Mouse (Mus musculus) layer of hippocampus, postnatal 14 days (tissue): Measurements from ENCODE around the gene 2310079G19Rik. TPM values are rescaled to one million over a fixed set of nuclear protein-coding genes. Genes with fewer than 3 reads are reported as not detected.

Experiments used
- DNase-seq, 2 experiments: peaks; one replicate each; pipeline ENCODE4 v3.0.0; 2021 to 2022; ENCODE audit warnings: low spot score in 2 of 2, mixed read lengths in 1 of 2
- long read RNA-seq, 2 experiments: library from polyadenylated mRNA; stranded (forward); transcript quantifications; one replicate each; pipeline ENCODE4 v2.0.0; 2021
- total RNA-seq, 2 experiments: library from RNA; stranded (reverse); gene quantifications; 2 replicates each; pipeline ENCODE4 v1.2.3; 2021

Gene 2310079G19Rik
- total RNA-seq = not detected
- long read RNA-seq, experiment 1 = 0 reads
- long read RNA-seq, experiment 2 = 0 reads

DNA sequence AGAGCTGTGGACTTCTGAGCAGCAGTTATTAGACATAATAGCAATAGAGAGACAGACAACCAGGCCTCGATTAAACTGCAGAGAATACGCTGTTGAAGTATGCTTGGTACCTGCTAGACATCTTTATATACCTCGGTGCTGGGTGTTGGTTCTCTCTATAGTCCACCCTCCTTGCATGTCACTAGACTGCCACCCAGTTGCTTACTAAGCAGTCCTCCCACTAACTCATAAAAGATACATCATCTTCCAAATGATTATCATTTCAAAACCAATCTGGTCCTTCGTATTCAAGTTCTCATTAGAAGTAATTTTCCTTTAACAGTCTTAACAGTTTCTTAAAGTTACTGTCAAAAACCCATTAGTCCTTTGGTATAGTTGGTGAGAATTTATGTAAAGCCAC is at the start of gene 2310079G19Rik:
Gene 2310079G19Rik, minus strand, starts transcription at position 101 of the 400 bp plus-strand sequence.
- no peak for DNase-seq

GRCm38 (mm10) chr16:88671571-88671970 is 44.1 kb upstream of the 2310079G19Rik start, which contains the start of gene Krtap27-1:
Gene Krtap27-1 (minus strand): TSS chr16:88671671.
- DNase-seq = no peak

- DNase-seq = no peak
Measured at GRCm38 (mm10) chr16:88657426-88657825, 30.0 kb upstream of the 2310079G19Rik start.

DNA sequence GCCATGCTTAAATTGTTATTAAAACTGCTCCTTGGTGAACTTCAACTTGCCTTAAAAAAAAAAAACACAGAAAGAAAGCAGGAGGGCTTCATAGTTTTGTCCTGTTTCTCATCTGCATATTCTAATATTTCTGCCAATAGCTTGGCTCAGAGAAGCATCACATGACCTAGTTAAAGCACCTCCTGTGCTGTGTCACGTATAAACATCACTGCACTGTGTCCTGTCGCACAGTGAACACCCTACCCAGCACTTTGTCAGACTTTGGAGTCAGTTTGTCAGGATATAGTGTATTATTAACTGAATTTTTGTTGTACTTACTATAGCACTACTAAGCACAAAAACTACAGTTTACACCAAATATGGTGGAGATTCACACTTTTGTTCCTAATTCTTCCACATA is 24.5 kb upstream of the 2310079G19Rik start:
- no peak for DNase-seq

- DNase-seq = no peak
Measured at GRCm38 (mm10) chr16:88651082-88651481, 23.6 kb upstream of the 2310079G19Rik start.

DNA sequence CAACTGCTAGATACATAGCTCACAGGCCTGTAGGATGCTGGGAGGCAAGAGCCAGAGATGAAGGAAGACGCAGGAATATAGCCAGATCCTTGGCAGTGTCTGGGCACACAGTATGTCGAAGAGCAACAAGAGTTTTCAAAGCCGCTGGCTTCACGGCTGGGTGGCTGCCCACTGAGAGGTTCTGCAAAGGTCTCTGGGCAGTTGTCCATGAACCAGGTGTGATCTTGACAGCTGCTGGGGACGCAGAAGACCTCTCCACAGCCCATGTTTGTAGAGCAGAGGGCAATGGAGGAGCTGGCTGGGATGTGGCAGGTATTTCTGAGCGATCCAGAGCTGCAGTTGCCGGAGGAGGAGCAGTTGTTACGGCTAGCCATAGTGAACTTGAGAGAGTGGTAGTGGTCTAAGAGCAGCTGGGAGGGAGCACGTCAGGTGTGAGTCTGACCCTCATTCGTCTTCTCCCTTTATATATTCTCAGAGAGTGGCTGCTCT is 19.9 kb upstream of the 2310079G19Rik start, which contains the start of gene Krtap26-1:
Gene Krtap26-1, minus strand, starts transcription at position 439 of the 489 bp plus-strand sequence.
- DNase-seq = no peak

- no peak for DNase-seq
Measured at GRCm38 (mm10) chr16:88646366-88647111, 19.1 kb upstream of the 2310079G19Rik start.

DNA sequence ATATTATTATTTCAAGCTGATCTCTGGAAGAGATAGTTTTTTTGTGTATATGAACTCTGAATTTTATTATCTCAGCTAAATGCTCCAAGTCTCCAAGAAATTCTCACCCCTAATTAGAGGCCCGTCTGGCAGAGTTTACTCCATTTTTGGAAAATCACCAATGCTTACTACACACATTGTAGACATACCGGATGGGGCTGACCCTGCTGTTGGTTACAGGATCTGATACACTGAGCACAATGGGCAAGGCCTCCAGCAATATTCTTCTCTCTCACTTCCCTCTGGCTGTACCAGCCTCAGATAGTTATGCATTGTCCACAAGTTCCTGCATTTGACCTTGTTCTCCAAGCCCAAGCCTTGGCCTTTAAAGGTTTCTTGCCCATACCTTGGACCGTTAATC is 12.6 kb upstream of the 2310079G19Rik start:
- DNase-seq = no peak

DNA sequence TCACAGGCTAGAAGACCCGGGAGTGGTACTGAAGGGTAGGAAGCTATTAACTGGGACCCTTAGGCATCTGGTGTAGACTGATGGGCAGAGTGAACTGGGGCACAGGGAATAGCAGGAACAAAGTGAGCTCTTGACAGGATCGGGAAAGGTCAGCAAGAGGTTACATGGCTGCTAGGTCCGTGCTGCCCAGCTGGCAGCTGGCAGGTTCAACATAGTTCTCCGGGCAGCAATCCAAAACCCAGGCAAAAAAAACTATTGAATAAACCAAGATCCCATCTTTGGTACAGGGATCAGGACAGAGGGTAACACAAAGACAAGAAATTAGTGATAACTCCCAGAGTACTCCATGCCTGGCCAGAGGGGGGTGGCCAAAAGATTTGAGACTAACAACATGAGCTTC is 7.7 kb upstream of the 2310079G19Rik start:
- DNase-seq = no peak

DNA sequence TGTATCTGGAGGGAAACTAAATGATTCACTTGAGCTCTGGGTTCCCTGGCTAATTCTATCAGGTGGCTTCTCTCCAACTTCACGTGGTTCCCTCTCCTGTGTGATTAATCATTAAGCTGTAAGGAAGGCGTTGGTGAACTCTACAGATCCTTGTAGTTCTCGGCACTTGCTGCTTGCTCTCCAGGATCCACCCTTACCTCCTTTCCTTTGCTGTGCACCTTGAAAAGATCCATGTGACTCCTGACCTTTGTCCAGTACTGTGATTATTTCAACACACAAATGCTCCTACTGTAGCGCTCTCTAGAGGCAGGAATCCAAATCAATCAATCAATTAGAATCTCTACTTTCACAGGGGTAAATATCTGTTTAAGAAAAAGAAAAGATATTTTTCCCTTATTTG is 4.0 kb upstream of the 2310079G19Rik start:
- DNase-seq = no peak

DNA sequence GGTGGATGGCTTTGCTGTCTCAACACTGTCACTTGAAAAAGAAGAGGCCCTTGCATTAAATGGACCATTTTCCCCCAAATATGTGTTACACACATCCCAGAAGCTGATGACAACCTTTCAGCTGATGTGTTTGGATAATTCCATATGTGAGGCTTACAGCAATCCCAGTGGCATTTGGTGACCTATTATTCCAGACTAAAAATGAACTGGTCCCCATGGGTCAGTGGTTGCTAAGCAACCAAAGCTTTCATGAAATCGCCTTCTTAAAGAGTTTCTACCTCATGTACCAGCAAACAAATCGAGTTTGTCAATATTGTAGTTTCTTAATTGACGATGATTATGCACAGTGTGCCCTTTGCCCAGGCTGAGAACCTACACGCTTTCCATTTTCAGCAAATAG is 14.8 kb downstream of the 2310079G19Rik start:
- no peak for DNase-seq

- DNase-seq = no peak
Measured at GRCm38 (mm10) chr16:88611922-88612321, 15.5 kb downstream of the 2310079G19Rik start, which contains the start of gene Krtap24-1. Gene Krtap24-1 (minus strand): TSS chr16:88612279.

DNA sequence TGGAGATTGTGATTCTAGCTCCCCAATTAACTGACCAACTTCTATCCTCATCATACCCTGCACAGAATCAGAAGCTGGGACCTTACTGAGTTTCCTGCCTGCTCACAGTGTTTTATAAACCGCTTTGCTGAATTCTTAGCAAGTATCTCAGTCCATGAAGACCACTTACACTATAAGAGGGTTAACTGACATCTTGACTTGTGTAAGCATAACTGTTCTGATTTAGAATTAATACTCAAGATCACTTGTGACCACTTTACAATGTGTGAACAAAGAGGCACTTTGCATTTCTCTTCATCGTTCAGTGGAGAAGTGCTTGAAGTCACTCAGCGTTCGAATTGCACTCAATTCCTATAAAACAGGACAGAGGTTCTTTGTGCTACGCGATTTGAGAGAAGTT is 22.9 kb downstream of the 2310079G19Rik start:
- no peak for DNase-seq

- no peak for DNase-seq
Measured at GRCm38 (mm10) chr16:88602464-88602863, 25.0 kb downstream of the 2310079G19Rik start.

- no peak for DNase-seq
Measured at GRCm38 (mm10) chr16:88600303-88600702, 27.2 kb downstream of the 2310079G19Rik start.

- no peak for DNase-seq
Measured at GRCm38 (mm10) chr16:88599504-88600237, 27.8 kb downstream of the 2310079G19Rik start.

DNA sequence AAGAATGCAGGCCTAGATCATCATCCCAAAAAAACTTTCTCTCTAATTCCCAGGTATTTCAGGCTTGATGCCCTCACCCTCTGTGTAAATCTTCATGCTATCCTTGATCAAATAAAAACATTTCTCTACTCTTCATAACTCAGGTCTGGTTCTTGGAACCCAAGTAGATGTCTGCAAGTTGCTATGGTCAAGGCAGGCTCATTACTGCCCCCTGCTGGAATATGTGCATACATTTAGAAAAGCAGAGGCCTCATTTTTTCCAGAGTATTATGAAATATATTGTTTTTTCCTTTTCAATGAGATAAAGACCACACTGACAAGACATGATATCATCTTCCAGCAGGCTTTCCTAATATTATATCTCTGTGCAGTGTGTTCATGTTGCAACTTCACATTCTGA is 34.7 kb downstream of the 2310079G19Rik start:
- no peak for DNase-seq

- DNase-seq = no peak
Measured at GRCm38 (mm10) chr16:88583338-88583737, 44.1 kb downstream of the 2310079G19Rik start.
